Mouse (Mus musculus): ENCODE measurements around the gene Pln.
A peak's percentile ranks its signal among the peaks of the same experiment; 100 is the strongest.

Gene Pln

DNA sequence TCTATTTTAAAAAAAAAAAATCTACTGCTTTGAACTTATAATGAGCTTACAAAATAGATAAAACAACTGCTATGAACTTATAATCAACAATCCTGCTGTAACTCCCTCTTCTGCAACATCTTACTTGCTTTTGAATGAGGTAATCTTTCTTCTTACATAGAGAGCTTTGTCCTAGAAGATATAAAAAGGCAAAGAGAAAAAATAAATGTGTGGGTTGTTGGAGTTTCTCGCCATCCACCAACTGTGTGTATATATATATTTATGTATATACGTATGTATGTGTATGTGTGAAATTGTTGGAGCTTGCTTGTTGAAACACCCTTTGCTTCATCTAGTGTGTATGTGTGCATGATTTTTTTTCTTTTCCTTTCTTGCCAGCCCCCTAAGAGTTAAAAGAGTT lies 29.8 kb downstream of the Pln start:
- DNase-seq: no peak

DNA sequence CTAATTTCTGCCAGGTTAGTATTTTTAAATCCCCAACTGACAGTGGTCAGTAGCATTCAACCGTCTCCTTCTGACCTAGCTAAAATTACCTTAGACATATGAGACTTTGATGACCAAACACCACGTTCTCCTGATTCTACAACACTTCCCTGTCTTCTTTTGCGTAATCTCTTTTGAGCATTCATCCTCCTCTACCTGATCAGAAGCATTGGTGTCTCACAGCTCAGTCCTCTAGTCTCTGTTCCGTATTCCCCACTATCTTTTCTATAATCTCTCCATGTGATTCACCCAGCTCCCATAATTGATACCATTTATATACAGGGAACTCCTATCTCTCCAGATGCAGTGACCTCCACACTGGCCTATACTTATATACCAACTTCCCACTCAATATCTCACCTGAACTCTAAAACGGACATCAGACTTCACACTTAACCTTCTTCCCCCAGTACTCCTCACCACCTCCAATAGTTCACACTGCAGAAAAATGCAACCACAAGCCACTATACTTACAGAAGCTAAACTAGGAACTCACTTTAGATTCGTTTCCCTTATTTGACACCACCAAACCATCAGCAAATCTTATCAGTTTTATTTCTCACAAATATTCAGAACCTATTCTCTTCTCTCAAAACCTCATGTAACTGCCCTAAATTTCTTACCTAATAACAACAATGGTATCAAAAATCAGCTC lies 36.6 kb downstream of the Pln start:
- DNase-seq: no peak

DNA sequence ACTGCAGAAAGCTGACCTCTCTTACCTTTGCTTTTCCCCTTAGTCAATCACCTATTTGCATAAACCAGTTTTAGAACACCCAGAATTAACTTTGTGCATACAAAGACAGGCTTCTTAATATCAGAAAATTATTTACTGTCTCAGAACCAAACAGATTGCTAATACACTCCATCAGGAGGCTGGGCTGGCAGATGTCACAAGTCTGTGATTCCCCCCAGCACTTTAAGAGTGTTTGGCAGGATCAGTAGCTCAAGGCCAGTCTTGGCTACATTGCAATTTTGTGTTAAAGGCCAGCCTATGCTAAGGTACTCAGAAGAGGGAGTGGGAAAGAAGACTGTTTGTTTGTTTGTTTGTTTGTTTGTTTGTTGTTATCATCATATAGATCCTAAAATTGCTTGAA lies 39.6 kb downstream of the Pln start:
- no peak for DNase-seq

DNA sequence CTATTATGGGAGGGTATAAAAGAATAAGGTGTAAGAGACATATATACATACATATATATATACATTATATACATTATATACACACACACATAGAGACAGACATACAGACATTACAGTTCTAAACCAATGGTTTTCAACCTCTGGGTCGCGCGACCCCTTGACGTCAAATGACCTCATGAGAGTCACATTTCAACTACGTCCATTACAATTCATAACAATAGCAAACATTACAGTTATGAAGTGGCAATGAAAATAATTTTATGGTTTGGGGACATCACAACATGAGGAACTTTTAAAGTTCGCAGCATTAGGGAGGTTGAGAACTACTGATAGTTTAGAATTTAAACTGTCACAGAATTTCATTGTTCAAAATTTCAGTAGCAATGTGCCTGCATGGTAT lies 40.8 kb downstream of the Pln start:
- peak in 1 of 2 experiments; percentile 15 for DNase-seq

DNA sequence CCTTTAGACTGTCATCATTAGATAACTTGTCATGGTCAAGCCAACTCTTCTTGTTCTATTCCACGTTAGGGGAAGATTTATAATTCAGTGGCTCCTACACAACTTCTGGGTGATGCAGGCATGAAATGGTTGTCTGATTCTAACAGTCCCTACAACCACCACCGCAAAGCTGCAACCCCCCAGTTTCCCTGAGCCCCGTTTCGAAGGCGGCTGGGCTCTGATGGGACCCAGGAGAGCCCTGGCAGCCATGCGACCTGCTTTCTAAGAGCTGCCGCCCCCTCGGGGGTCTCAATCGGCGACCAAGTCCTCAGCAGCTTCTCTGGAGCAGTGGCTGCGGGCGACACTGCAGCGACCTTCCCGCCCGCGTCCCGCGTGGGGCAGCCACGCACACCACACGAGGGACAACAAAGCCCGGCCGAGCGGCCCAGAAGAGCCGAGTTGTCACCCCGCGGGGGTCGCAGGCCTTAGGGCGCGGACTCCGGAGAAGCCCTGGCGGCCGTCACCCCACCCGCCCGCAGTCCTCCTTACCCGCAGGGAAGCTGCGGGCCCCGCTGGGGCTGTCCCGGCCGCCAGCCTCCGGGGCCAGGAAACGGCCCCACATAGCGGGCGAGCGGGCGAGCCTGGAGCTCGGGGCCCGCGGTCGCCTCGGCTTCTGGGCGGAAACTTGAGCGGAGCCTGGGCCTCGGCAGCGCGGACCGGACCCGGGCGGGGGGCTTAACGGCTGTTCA lies 41.7 kb downstream of the Pln start:
- peak in 1 of 2 experiments; percentile 4 for DNase-seq

DNA sequence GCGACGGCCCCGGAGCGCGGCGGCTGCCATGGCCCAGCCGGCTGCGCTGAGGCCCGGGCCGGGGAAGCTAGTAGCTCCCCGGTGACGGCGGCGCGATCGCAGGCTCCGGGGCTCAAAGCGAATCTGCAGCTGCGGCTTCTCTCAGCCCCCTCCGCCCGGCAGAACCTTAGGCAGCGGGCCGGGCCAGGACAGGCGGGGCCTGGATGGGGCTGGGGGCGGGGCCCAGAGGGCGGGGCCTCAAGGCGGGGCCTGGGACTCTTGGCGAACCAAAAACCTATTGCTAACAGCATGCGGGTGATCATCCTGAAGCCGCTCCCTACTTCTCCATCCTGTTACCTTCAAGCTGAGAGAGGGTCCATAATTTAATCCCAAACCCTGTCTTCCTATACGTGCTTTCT lies 42.2 kb downstream of the Pln start, which contains the start of gene Cep85l:
Cep85l (minus strand) TSS at position 239 of the 398 bp plus-strand sequence.
- DNase-seq: peak; percentile 89 to 95

DNA sequence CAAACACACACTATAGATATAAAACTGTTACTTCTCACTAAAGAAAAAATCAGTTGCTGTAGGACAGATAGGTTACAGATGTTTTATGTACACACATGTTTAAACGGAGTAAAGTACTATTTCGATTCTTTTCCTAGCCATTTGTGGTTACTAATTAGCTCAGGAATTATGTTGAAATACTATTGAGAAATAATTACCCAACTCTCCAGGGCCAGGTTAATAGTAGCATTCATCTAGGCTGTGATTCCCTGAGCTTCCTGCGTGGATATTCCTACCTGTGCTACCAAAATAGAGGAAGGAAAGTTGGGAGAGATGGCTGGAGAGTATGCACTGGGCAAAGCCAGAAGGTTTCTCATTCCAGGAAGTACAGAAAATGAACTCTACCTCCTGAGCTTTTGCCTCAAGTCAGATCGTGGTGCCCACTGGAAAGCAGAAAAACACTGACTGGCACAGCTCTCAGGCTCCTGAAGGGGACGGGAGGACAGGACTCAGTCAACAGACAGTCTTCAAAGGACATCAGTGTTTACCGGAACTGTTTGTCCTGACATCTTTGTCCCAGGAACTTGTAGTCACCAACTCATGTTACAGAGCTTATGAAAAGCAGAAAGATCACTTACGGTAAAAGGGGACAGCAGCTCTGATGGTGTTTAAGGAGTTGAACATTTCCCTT lies 45.4 kb downstream of the Pln start:
- DNase-seq: peak; percentile 12 to 36

DNA sequence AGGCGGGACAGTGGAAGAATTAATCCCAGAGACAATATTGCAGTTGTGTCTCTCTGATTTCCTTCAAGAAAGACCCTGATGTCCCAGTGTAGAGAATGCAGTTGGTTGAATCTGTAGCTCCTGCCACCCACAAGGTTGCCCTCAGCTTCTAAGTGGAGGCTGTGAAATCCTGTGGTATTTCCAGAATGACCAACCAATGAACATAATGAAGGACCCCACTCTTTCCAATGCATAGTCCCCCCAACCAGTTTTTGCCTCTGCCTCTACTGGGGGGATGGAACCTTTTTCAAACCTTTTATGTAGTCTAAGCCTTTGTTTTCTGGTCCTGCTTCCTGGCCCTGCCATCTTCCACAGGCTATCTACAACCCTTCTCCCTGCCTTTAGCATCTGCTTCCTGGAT lies 47.4 kb downstream of the Pln start:
- DNase-seq: no peak

DNA sequence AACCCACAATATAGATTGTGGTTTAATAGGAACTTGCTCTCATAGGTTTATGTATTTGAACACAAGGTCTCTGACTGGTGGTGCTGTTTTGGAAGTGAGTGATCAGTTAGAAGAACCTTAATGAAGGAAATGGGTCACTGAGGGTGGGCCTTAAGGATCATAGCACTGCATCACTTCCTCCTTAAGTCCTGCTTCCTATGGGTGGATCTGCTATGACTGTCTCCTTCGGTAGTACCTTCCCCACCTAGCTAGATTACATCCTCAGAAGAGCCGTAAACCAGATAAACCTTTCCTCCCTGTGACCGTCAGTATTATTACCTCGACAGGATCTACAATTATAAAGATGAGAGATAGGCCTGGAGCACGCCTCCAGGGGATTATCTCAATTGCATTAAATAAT lies 48.0 kb downstream of the Pln start:
- no peak for DNase-seq

DNA sequence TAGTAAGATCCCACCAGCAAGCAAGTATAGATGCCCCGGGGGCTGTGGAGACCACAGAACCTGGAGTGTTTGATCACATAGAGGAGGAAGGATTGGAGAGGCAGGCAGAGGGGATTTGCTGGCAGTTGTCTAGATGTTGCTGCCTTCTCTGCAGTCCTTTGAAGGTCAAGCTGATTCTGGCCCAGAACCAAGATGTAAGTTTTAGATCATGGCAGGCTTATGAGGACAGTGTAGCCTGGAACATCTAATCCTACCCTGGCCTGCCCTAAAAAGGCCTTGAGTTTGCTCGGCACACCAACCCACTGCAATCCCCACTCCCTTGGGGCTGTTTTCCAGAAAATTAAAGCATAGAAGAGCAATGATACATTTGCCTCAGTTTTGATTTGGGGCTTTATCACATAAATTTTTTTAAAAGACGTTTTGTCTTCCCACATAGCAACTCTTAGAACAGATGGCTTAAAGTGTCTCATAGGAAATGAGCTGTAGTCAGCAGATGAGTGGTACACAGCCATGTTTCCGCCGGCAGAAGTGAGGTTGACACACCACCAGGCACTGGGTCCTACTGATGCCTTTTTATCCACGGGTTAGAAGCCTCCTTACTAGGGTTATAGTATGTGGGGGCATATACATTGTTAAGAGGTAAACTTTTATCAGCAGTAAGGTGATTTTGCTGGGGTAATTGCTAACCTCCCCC lies 50.9 kb downstream of the Pln start:
- no peak for DNase-seq

DNA sequence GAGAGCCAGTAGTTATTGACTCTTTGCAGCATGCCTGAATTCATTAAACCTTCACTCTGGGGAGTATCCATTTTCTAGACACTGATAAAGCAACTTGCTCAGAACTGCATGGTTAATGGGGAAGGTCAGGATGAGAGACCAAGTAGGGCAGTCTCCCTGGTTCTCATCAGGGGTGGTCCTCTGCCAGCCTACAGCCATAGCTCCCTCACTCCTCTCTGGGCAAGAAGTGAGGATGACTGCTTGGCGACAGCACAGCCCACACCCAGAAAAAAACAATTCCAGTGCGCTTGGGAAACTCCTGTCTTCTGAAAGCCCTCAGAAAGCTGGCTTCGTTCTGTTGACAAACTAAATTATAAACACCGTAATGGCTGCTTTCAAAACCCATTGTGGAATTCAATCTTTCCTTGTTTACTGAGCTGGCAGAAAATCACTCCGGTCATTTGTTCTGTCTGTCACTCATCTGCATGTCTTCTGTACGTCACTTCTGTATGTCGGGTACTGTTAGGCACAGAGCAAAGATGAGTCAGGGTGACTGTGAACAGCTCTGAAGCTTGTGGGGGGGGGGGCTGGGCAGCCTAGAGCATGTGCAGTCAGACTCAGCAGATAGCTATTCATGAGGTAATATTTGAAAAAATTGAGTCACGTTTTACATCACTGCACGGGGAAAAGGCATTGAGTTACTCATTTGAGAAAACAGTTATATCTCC lies 57.6 kb downstream of the Pln start:
- no peak for DNase-seq

All from kidney, postnatal 36 days (tissue).